Mouse (Mus musculus): ENCODE measurements around the gene Gm5737. TPM values are rescaled to one million over a fixed set of nuclear protein-coding genes. Genes with fewer than 3 reads are reported as not detected.

Gene Gm5737
- not detected for total RNA-seq (2023)

GRCm38 (mm10) chr7:120811834-120812415 is at the start of gene Gm5737:
Gm5737 (plus strand) TSS chr7:120812365.

DNA sequence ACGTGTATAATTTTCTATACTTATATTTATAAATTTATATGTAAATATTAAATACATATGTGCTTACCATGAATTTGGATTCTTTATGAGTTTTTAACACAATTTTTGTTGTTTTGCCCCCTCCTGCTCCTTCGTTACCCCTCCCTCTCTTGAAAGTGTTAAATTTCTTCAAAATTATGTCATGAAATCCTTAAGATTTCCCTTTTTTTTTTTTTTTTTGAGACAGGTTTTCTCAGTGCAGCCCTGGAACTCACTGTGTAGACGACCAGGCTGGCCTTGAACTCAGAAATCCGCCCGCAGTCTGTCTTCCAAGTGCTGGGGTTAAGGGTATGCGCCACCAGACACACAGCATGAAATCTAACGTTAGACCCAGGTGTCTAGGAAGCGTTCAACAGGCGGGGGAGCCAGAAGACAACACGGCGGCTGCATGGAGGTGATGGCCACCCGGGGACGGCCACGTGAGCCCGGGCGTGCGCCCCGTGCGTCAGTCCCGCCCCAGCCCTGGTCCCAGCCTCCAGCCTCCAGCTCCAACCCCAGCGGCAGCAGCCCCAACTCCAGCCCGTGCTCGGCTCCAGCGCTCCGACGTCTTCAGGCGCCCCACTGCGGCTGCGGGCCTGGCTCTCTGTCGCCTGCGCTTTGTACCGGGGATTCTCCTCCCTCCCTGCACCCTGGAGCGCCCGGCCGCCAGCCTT is 30.3 kb downstream of the Gm5737 start, which contains the start of gene Eef2k:
Gene Eef2k, plus strand, starts transcription at position 487 of the 692 bp plus-strand sequence.

Other genes starting within 250 kb of the Gm5737 start
- gene Uqcrc2, start 177.2 kb upstream of the Gm5737 start, total RNA-seq (2023), result 91.3 TPM
- not detected for gene Pdzd9, start 142.0 kb upstream of the Gm5737 start, total RNA-seq (2023)
- 25.7 TPM for gene Mosmo, start 134.7 kb upstream of the Gm5737 start, total RNA-seq (2023)
- gene Vwa3a, start 73.0 kb upstream of the Gm5737 start, total RNA-seq (2023), result not detected
- 6.3 TPM for gene Eef2k, start 30.5 kb downstream of the Gm5737 start, total RNA-seq (2023)
- gene Polr3e, start 105.4 kb downstream of the Gm5737 start, total RNA-seq (2023), result 32.2 TPM
- gene Cdr2, start 169.9 kb downstream of the Gm5737 start, total RNA-seq (2023), result 28.4 TPM
- not detected for gene Mfsd13b, start 170.1 kb downstream of the Gm5737 start, total RNA-seq (2023)
- gene Mettl9, start 222.1 kb downstream of the Gm5737 start, total RNA-seq (2023), result 90.5 TPM

Data from CD4-positive naive resting alpha-beta T cell, adult 76 days (primary cell).